Mouse (Mus musculus): Measurements from ENCODE around the gene 1700001P01Rik.

DNA sequence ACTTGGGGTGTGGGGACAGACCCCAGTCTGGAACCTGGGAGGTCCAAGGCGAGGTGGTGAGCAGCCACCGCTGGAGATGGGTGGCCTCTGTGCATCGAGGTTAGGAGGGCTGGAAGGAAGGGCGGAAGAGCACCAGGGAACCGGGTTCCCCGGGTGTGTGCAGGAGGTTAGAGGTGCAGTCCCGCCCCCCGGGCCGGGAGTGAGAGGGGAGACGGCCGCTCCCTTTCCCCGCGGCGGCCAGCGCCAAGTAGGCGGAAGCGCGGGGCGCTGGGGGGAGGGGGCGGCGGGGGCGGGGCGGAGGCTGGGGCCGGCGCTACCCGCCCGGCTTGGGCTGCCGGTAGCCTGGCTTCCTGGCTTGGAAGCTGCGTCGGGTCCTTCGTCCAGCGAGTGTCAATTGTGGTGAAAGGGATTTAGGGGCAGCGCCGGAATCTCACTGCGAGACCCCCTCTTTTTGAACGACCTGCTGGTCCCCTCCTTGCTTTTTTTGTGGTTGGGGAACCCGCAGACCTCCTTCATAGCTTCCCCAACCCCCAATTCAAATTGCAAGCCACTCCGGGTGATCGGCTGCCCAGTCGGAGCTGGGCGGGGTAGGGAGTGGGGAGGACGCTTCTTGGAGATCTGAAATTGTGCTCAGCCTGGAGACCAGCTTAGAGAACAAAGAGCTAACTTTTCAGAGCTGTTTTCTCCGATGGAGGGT is 24.4 kb upstream of the 1700001P01Rik start:
- TF ChIP-seq POLR2A (IDR thresholded peaks at IDR 0.05; ENCODE audit: low read depth, low read length) (peak; percentile 57), EP300 (IDR thresholded peaks at IDR 0.05; ENCODE audit: low read length) (no peak), ZNF384 (IDR thresholded peaks at IDR 0.05; ENCODE audit: low read depth, low read length) (no peak), NELFE (IDR thresholded peaks at IDR 0.05; ENCODE audit: low read depth, low read length) (peak; percentile 58; the same call in 1 of the 2 replicates), USF1 (IDR thresholded peaks at IDR 0.05; ENCODE audit: low read depth, low read length) (no peak), ZMIZ1 (IDR thresholded peaks at IDR 0.05; ENCODE audit: low read depth, low read length) (peak; percentile 83; the same call in 1 of the 2 replicates)
